Mouse (Mus musculus) kidney, adult 2 months (tissue): ENCODE results near the gene Kirrel2.

Source experiments
- CTCF ChIP-seq: fragments of 200-500 bp; conservative IDR thresholded peaks from 2 replicates; pipeline ENCODE4 v1.5.1; 2011; ENCODE audit warnings: low read depth, mild to moderate bottlenecking, control low read depth, low read length, moderate library complexity, mixed read lengths; ENCODE audit not compliant: insufficient read depth, insufficient read length
- POLR2A ChIP-seq: fragments of 200-500 bp; IDR thresholded peaks from one replicate; pipeline ENCODE4 v1.6.1; 2011; ENCODE audit warnings: low read depth, low read length, control low read depth

DNA sequence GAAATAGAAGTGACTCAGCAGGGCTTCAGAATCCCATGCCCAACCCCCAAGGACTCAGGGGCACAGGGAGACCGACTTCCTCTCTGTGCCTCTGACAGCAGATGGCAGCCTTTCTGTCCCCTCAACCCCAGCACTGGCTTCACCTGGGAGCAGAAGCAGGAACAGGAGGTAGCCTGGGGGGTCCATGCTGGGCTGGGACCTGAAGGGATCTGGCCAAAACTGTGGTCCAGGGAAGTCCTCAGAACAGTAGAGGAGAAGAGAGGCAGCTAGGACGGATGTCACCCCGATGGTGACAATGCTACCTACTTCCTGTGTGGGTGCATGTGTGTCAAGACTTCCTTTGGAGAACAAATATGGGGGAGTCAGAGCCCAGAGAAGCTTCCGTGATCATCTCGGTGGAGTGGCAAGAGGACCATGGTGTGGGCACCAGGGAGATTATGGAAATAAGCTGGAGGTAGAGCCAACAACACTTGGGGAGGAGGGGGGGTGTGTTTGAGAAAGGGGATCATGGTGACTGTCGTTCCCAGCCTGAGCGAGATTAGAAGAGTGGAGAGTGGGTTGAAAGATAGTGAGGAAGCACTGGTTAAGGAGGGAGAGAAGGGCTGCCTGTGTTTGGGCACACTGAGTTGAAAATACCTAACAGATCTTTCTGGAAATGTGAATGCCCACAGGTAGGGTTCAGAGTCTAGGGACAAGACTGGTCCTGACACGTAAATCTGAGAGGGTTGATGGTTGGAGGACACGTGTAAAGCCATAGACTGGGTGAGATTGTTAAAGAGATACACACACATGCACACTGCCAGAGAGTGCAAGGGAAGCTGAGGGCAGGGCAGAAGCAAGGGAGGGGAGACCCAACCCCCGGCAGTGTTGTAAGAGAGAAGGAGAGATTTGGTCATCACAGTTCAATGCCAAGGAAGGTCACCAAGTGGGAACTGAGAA is 37.7 kb downstream of the Kirrel2 start, which contains the start of gene Hcst:
- TF ChIP-seq CTCF (no peak), POLR2A (no peak)
